Mouse (Mus musculus) liver, embryonic 16.5 days (tissue): ENCODE measurements at regions not wholly inside any gene's neighbourhood (a gene's known extent, or its start where the extent isn't known, plus 50 kb on each side); places are given as distances from the start of the nearest gene placed in this dataset.

Experiments
- ATAC-seq: fragments of 200-750 bp; cut with Nextera tagmentation; 2 replicates; pipeline ENCODE4 v1.8.0; 2017; ENCODE audit warnings: low read depth, mild to moderate bottlenecking, moderate number of reproducible peaks, moderate library complexity
- H3K27ac ChIP-seq: fragments of 300-500 bp; sonication (generic); 2 replicates; pipeline ENCODE4 v1.5.1; 2014; ENCODE audit warnings: mild to moderate bottlenecking, low read length
- H3K27me3 ChIP-seq: fragments of 300-500 bp; sonication (generic); 2 replicates; pipeline ENCODE4 v1.6.1; 2014; ENCODE audit warnings: low read depth, low read length, mixed read lengths; ENCODE audit not compliant: control insufficient read depth, insufficient read depth
- H3K36me3 ChIP-seq: fragments of 300-500 bp; sonication (generic); 2 replicates; pipeline ENCODE4 v1.6.1; 2014; ENCODE audit warnings: mild to moderate bottlenecking; ENCODE audit not compliant: control insufficient read depth, insufficient read depth
- H3K4me1 ChIP-seq: fragments of 300-500 bp; sonication (generic); 2 replicates; pipeline ENCODE4 v1.6.1; 2014; ENCODE audit warnings: low read depth, low read length, mixed read lengths; ENCODE audit not compliant: control insufficient read depth
- H3K4me2 ChIP-seq: fragments of 300-500 bp; sonication (generic); 2 replicates; pipeline ENCODE4 v1.6.1; 2014; ENCODE audit warnings: low read depth, low read length, mixed read lengths
- H3K4me3 ChIP-seq: fragments of 300-500 bp; sonication (generic); 2 replicates; pipeline ENCODE4 v1.5.1; 2014; ENCODE audit warnings: low read depth, mild to moderate bottlenecking, low read length
- H3K9ac ChIP-seq: fragments of 300-500 bp; sonication (generic); 2 replicates; pipeline ENCODE4 v1.6.1; 2014; ENCODE audit warnings: low read depth, low read length
- H3K9me3 ChIP-seq: fragments of 300-500 bp; sonication (generic); replicated peaks from 2 replicates; pipeline ENCODE4 v1.6.1; 2016; ENCODE audit warnings: low read length; ENCODE audit not compliant: control insufficient read depth
- WGBS: fragments of 180-500 bp; shearing (Covaris S2); extraction: QIAGEN DNeasy Blood & Tissue Kit; methylation state at CpG from one replicate; pipeline ENCODE4 v1.1.7; 2014; ENCODE audit not compliant: insufficient replicate concordance; 5-methylcytosine and 5-hydroxymethylcytosine counted together

- H3K9ac ChIP-seq: no peak overlapping the region
- no peak overlapping the region for H3K4me2 ChIP-seq
- H3K9me3 ChIP-seq: no peaks in the 10 kb centered on the region
- no peaks in the 10 kb centered on the region for H3K36me3 ChIP-seq
- H3K27me3 ChIP-seq: no peaks in the 10 kb centered on the region
- H3K4me3 ChIP-seq: no peak overlapping the region
- no peaks in the 10 kb centered on the region for H3K4me1 ChIP-seq
- no peak for ATAC-seq
- no peak overlapping the region for H3K27ac ChIP-seq
- WGBS: 52% methylated on average over 5 of the region's 5 CpGs
Measured at GRCm38 (mm10) chr4:12774671-12775070, 602.9 kb upstream of the Fam92a start.

- no peak overlapping the region for H3K4me2 ChIP-seq
- no peaks in the 10 kb centered on the region for H3K27me3 ChIP-seq
- WGBS: 45% methylated on average over 7 of the region's 7 CpGs
- no peaks in the 10 kb centered on the region for H3K4me1 ChIP-seq
- no peak overlapping the region for H3K27ac ChIP-seq
- H3K4me3 ChIP-seq: no peak overlapping the region
- H3K9me3 ChIP-seq: no peaks in the 10 kb centered on the region
- no peak for ATAC-seq
- no peaks in the 10 kb centered on the region for H3K36me3 ChIP-seq
- no peak overlapping the region for H3K9ac ChIP-seq
Measured at GRCm38 (mm10) chr4:12773201-12773600, 601.4 kb upstream of the Fam92a start.

GRCm38 (mm10) chr4:12770131-12770780 is 598.4 kb upstream of the Fam92a start:
- Histone ChIP-seq H3K4me3 (no peak overlapping the region), H3K4me2 (no peak overlapping the region), H3K9ac (no peak overlapping the region), H3K27ac (no peak overlapping the region), H3K9me3 (no peaks in the 10 kb centered on the region), H3K4me1 (no peaks in the 10 kb centered on the region), H3K36me3 (no peaks in the 10 kb centered on the region), H3K27me3 (no peaks in the 10 kb centered on the region)
- no peak for ATAC-seq
- WGBS: 76% methylated on average over 5 of the region's 5 CpGs

DNA sequence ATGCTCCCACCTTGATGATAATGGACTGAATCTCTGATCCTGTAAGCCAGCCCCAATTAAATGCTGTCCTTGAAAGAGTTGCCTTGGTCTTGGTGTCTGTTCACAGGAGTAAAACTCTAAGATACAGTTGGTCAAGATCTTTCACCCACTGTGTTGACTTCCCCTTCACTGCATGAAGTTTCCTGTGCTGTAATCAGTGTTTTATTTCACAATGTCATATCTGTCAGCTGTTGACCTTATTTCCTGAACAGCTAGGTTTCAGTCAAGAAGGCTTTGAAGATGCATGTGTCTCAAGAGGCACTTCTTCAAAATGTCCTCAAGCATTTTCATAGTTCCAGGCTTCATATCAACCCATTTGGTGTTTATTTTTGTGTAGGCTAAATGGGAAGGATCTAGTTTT is 597.3 kb upstream of the Fam92a start:
- Histone ChIP-seq H3K4me3 (no peak overlapping the region), H3K4me2 (no peak overlapping the region), H3K9me3 (no peaks in the 10 kb centered on the region), H3K27ac (no peak overlapping the region), H3K9ac (no peak overlapping the region), H3K36me3 (no peaks in the 10 kb centered on the region), H3K4me1 (no peaks in the 10 kb centered on the region), H3K27me3 (no peaks in the 10 kb centered on the region)
- no peak for ATAC-seq

- H3K27me3 ChIP-seq: no peaks in the 10 kb centered on the region
- no peaks in the 10 kb centered on the region for H3K9me3 ChIP-seq
- no peak overlapping the region for H3K9ac ChIP-seq
- no peaks in the 10 kb centered on the region for H3K36me3 ChIP-seq
- no peak overlapping the region for H3K27ac ChIP-seq
- ATAC-seq: no peak
- no peak overlapping the region for H3K4me3 ChIP-seq
- no peak overlapping the region for H3K4me2 ChIP-seq
- 37% methylated on average over 1 of the region's 1 CpGs for WGBS
- no peaks in the 10 kb centered on the region for H3K4me1 ChIP-seq
Measured at GRCm38 (mm10) chr4:12766763-12767162, 594.9 kb upstream of the Fam92a start.

GRCm38 (mm10) chr4:12750817-12751216 is 579.0 kb upstream of the Fam92a start:
- H3K27me3 ChIP-seq: no peaks in the 10 kb centered on the region
- no peaks in the 10 kb centered on the region for H3K4me1 ChIP-seq
- no peak overlapping the region for H3K9ac ChIP-seq
- no peak overlapping the region for H3K4me2 ChIP-seq
- H3K27ac ChIP-seq: no peak overlapping the region
- no peak for ATAC-seq
- 44% methylated on average over 2 of the region's 2 CpGs for WGBS
- H3K4me3 ChIP-seq: no peak overlapping the region
- H3K36me3 ChIP-seq: no peaks in the 10 kb centered on the region
- H3K9me3 ChIP-seq: no peaks in the 10 kb centered on the region

DNA sequence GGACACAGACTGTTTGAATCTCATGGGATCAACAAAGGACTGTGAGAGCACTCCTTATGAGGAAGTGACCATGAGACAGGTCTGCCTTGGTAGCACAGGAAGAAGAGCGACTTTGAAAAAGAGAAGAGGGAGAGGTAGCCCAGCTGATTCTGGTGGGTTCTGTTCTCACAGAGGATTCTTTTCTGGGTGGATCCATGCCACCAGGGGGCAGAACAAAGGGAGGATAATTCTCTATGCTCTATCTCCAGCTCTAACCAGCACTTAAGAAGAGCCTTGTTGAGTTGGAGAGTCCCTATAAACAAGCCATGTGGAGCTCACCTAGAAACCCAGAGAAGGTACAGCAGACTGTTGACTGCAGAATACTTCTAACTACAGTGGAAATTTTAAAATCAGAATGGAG is 578.1 kb upstream of the Fam92a start:
- WGBS: 57% methylated on average over 1 of the region's 1 CpGs
- Histone ChIP-seq H3K36me3 (no peaks in the 10 kb centered on the region), H3K27ac (no peak overlapping the region), H3K4me1 (no peaks in the 10 kb centered on the region), H3K9ac (no peak overlapping the region), H3K4me2 (no peak overlapping the region), H3K27me3 (no peaks in the 10 kb centered on the region), H3K9me3 (no peaks in the 10 kb centered on the region), H3K4me3 (no peak overlapping the region)
- no peak for ATAC-seq

DNA sequence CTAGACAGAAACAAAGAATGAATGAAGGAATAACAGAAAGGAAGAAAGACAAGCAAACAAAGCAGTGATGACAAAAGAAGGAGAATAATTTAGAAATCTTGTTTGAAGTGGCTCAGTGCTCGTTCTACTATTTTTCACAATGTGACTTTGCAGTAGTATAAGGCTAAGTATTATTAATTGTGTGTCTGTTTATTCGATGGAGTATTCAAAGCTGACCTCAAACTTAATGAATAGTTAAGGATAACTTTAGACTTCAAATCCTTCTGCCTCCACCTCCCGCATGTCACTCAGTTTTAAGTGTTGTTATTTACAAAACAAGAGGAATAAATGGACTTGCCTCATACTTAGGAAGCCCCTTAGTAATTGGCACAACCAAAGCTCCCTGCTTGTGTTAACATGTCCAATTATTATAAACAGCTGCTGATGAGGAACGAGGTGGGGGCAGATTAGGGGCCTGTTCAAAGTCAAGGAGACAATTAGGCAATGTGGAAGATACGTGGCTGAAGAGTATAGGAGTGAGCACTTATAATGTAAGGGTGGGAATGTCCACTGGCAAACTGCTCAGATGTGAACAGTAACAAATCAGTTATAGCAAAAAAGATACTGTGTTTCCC is 572.0 kb upstream of the Fam92a start:
- no peak for ATAC-seq
- Histone ChIP-seq H3K9ac (no peak overlapping the region), H3K4me3 (no peak overlapping the region)

GRCm38 (mm10) chr4:12736411-12736810 is 564.6 kb upstream of the Fam92a start:
- no peak for ATAC-seq
- H3K4me3 ChIP-seq: no peak overlapping the region
- no peaks in the 10 kb centered on the region for H3K9me3 ChIP-seq
- no peaks in the 10 kb centered on the region for H3K27me3 ChIP-seq
- no peak overlapping the region for H3K27ac ChIP-seq
- WGBS: 50% methylated on average over 3 of the region's 3 CpGs
- no peaks in the 10 kb centered on the region for H3K4me1 ChIP-seq
- H3K36me3 ChIP-seq: no peaks in the 10 kb centered on the region
- no peak overlapping the region for H3K9ac ChIP-seq
- H3K4me2 ChIP-seq: no peak overlapping the region

More for the DNA sequence above, 572.0 kb upstream of the Fam92a start:
- Histone ChIP-seq H3K27me3 (no peaks in the 10 kb centered on the region), H3K36me3 (no peaks in the 10 kb centered on the region), H3K4me2 (no peak overlapping the region), H3K4me1 (no peaks in the 10 kb centered on the region), H3K9me3 (no peaks in the 10 kb centered on the region), H3K27ac (no peak overlapping the region)
- 49% methylated on average over 5 of the region's 5 CpGs for WGBS
